Mouse (Mus musculus): ENCODE results near the gene Gfra1. TPM values are rescaled to one million over a fixed set of nuclear protein-coding genes. Genes with fewer than 3 reads are reported as not detected.
A peak's percentile ranks its signal among the peaks of the same experiment; 100 is the strongest.

The Gfra1 gene
- polyA plus RNA-seq, 1 experiment from 2014 or later, result 15.2 TPM

- no peak overlapping the region for H3K4me2 ChIP-seq
- H3K9ac ChIP-seq, result no peak overlapping the region
- no peak overlapping the region for H3K27ac ChIP-seq
- no peaks in the 10 kb centered on the region for H3K9me3 ChIP-seq (replicated peaks)
- no peak overlapping the region for H3K4me3 ChIP-seq
- H3K36me3 ChIP-seq (ENCODE audit: poor library complexity, severe bottlenecking), result no peaks in the 10 kb centered on the region
- no peaks in the 10 kb centered on the region; the same call in 1 of the 2 replicates for H3K4me1 ChIP-seq
- H3K27me3 ChIP-seq, result peaks cover 5% of the 10 kb centered on the region
- WGBS, result 53% methylated on average over 7 of the region's 7 CpGs
- ATAC-seq, result no peak
Measured at GRCm38 (mm10) chr19:58266600-58266999, 189.1 kb downstream of the Gfra1 start.

- WGBS, result 82% methylated on average over 8 of the region's 8 CpGs
- H3K27ac ChIP-seq, result no peak overlapping the region
- ATAC-seq, result no peak
- H3K27me3 ChIP-seq, result peaks cover 5% of the 10 kb centered on the region
- H3K4me3 ChIP-seq, result no peak overlapping the region
- H3K4me1 ChIP-seq, result peaks cover 19% of the 10 kb centered on the region
- H3K9me3 ChIP-seq (replicated peaks), result no peaks in the 10 kb centered on the region
- H3K4me2 ChIP-seq, result no peak overlapping the region
- H3K9ac ChIP-seq, result no peak overlapping the region
- no peaks in the 10 kb centered on the region for H3K36me3 ChIP-seq (ENCODE audit: poor library complexity, severe bottlenecking)
Measured at GRCm38 (mm10) chr19:58260934-58261333, 194.8 kb downstream of the Gfra1 start.

GRCm38 (mm10) chr19:58259250-58259649, 196.5 kb downstream of the Gfra1 start:
- no peak overlapping the region for H3K27ac ChIP-seq
- ATAC-seq, result no peak
- no peaks in the 10 kb centered on the region for H3K36me3 ChIP-seq (ENCODE audit: poor library complexity, severe bottlenecking)
- no peak overlapping the region for H3K9ac ChIP-seq
- no peaks in the 10 kb centered on the region for H3K27me3 ChIP-seq
- WGBS, result 58% methylated on average over 2 of the region's 2 CpGs
- no peaks in the 10 kb centered on the region for H3K9me3 ChIP-seq (replicated peaks)
- H3K4me1 ChIP-seq, result peaks cover 19% of the 10 kb centered on the region
- H3K4me2 ChIP-seq, result no peak overlapping the region
- H3K4me3 ChIP-seq, result no peak overlapping the region

- WGBS, result 92% methylated on average over 3 of the region's 3 CpGs
- ATAC-seq, result no peak
Measured at GRCm38 (mm10) chr19:58256485-58256884, 199.2 kb downstream of the Gfra1 start.

GRCm38 (mm10) chr19:58255394-58255793, 200.3 kb downstream of the Gfra1 start:
- H3K27ac ChIP-seq, result no peak overlapping the region
- ATAC-seq, result no peak
- no peak overlapping the region for H3K9ac ChIP-seq
- H3K36me3 ChIP-seq (ENCODE audit: poor library complexity, severe bottlenecking), result no peaks in the 10 kb centered on the region
- WGBS, result 86% methylated on average over 7 of the region's 7 CpGs
- no peak overlapping the region for H3K4me2 ChIP-seq
- peaks cover 14% of the 10 kb centered on the region for H3K27me3 ChIP-seq
- peaks cover 34% of the 10 kb centered on the region for H3K4me1 ChIP-seq
- no peaks in the 10 kb centered on the region for H3K9me3 ChIP-seq (replicated peaks)
- H3K4me3 ChIP-seq, result no peak overlapping the region

More at GRCm38 (mm10) chr19:58256485-58256884, 199.2 kb downstream of the Gfra1 start:
- H3K9me3 ChIP-seq (replicated peaks), result no peaks in the 10 kb centered on the region
- peaks cover 26% of the 10 kb centered on the region for H3K4me1 ChIP-seq
- H3K36me3 ChIP-seq (ENCODE audit: poor library complexity, severe bottlenecking), result no peaks in the 10 kb centered on the region
- H3K4me3 ChIP-seq, result no peak overlapping the region
- H3K27ac ChIP-seq, result no peak overlapping the region
- peaks cover 10% of the 10 kb centered on the region; the same call in 1 of the 2 replicates for H3K27me3 ChIP-seq
- no peak overlapping the region for H3K4me2 ChIP-seq
- no peak overlapping the region for H3K9ac ChIP-seq

- no peaks in the 10 kb centered on the region for H3K36me3 ChIP-seq (ENCODE audit: poor library complexity, severe bottlenecking)
- H3K4me1 ChIP-seq, result peaks cover 32% of the 10 kb centered on the region
- ATAC-seq, result no peak
- H3K9ac ChIP-seq, result no peak overlapping the region
- H3K27me3 ChIP-seq, result peaks cover 26% of the 10 kb centered on the region
- H3K4me3 ChIP-seq, result no peak overlapping the region
- H3K27ac ChIP-seq, result no peak overlapping the region
- no peaks in the 10 kb centered on the region for H3K9me3 ChIP-seq (replicated peaks)
- 76% methylated on average over 3 of the region's 3 CpGs for WGBS
- H3K4me2 ChIP-seq, result no peak overlapping the region
Measured at GRCm38 (mm10) chr19:58254172-58254571, 201.5 kb downstream of the Gfra1 start.

GRCm38 (mm10) chr19:58251698-58252097, 204.0 kb downstream of the Gfra1 start:
- 58% methylated on average over 4 of the region's 4 CpGs for WGBS
- Histone ChIP-seq H3K4me1 (peaks cover 28% of the 10 kb centered on the region), H3K4me2 (no peak overlapping the region), H3K27me3 (peaks cover 38% of the 10 kb centered on the region), H3K27ac (no peak overlapping the region), H3K4me3 (no peak overlapping the region), H3K36me3 (ENCODE audit: poor library complexity, severe bottlenecking) (no peaks in the 10 kb centered on the region), H3K9ac (no peak overlapping the region), H3K9me3 (replicated peaks) (no peaks in the 10 kb centered on the region)
- ATAC-seq, result no peak

- Histone ChIP-seq H3K4me3 (no peak overlapping the region), H3K27ac (0 out of 2 replicates have a peak overlapping the region, but pooled peaks have one; percentile 48), H3K36me3 (ENCODE audit: poor library complexity, severe bottlenecking) (no peaks in the 10 kb centered on the region), H3K4me1 (peaks cover 28% of the 10 kb centered on the region), H3K4me2 (no peak overlapping the region), H3K27me3 (peaks cover 44% of the 10 kb centered on the region), H3K9ac (no peak overlapping the region), H3K9me3 (replicated peaks) (no peaks in the 10 kb centered on the region)
- peak; percentile 53; the same call in 1 of the 2 replicates for ATAC-seq
- 6% methylated on average over 6 of the region's 6 CpGs for WGBS
Measured at GRCm38 (mm10) chr19:58251095-58251494, 204.6 kb downstream of the Gfra1 start.

- Histone ChIP-seq H3K4me3 (no peak overlapping the region), H3K9me3 (replicated peaks) (no peaks in the 10 kb centered on the region), H3K9ac (no peak overlapping the region), H3K4me2 (no peak overlapping the region), H3K4me1 (peaks cover 29% of the 10 kb centered on the region), H3K27ac (no peak overlapping the region), H3K36me3 (ENCODE audit: poor library complexity, severe bottlenecking) (no peaks in the 10 kb centered on the region), H3K27me3 (peaks cover 53% of the 10 kb centered on the region)
- no peak for ATAC-seq
- WGBS, result 68% methylated on average over 8 of the region's 8 CpGs
Measured at GRCm38 (mm10) chr19:58250237-58250636, 205.5 kb downstream of the Gfra1 start.

GRCm38 (mm10) chr19:58244148-58244547, 211.6 kb downstream of the Gfra1 start:
- 49% methylated on average over 4 of the region's 4 CpGs for WGBS
- Histone ChIP-seq H3K4me3 (no peak overlapping the region), H3K36me3 (ENCODE audit: poor library complexity, severe bottlenecking) (no peaks in the 10 kb centered on the region), H3K9ac (no peak overlapping the region), H3K27me3 (peaks cover 43% of the 10 kb centered on the region), H3K9me3 (replicated peaks) (no peaks in the 10 kb centered on the region), H3K4me1 (peaks cover 33% of the 10 kb centered on the region), H3K27ac (peak overlapping the region; percentile 20; the same call in 1 of the 2 replicates), H3K4me2 (no peak overlapping the region)
- ATAC-seq, result no peak

GRCm38 (mm10) chr19:58243604-58244003, 212.1 kb downstream of the Gfra1 start:
- Histone ChIP-seq H3K9ac (no peak overlapping the region), H3K4me2 (no peak overlapping the region), H3K36me3 (ENCODE audit: poor library complexity, severe bottlenecking) (no peaks in the 10 kb centered on the region), H3K27ac (no peak overlapping the region), H3K9me3 (replicated peaks) (no peaks in the 10 kb centered on the region), H3K4me1 (peaks cover 33% of the 10 kb centered on the region), H3K27me3 (peaks cover 37% of the 10 kb centered on the region), H3K4me3 (no peak overlapping the region)
- no peak for ATAC-seq
- WGBS, result 88% methylated on average over 1 of the region's 1 CpGs

GRCm38 (mm10) chr19:58238325-58238724, 217.4 kb downstream of the Gfra1 start:
- no peak for ATAC-seq
- Histone ChIP-seq H3K4me2 (no peak overlapping the region), H3K27ac (no peak overlapping the region), H3K4me1 (peaks cover 9% of the 10 kb centered on the region), H3K4me3 (no peak overlapping the region), H3K36me3 (ENCODE audit: poor library complexity, severe bottlenecking) (no peaks in the 10 kb centered on the region), H3K9me3 (replicated peaks) (no peaks in the 10 kb centered on the region), H3K9ac (no peak overlapping the region), H3K27me3 (peaks cover 20% of the 10 kb centered on the region; the same call in 1 of the 2 replicates)
- WGBS, result 81% methylated on average over 8 of the region's 8 CpGs

- H3K27ac ChIP-seq, result no peak overlapping the region
- H3K4me3 ChIP-seq, result no peak overlapping the region
- H3K36me3 ChIP-seq (ENCODE audit: poor library complexity, severe bottlenecking), result no peaks in the 10 kb centered on the region
- H3K4me2 ChIP-seq, result no peak overlapping the region
- no peak for ATAC-seq
- no peaks in the 10 kb centered on the region for H3K9me3 ChIP-seq (replicated peaks)
- H3K27me3 ChIP-seq, result peaks cover 53% of the 10 kb centered on the region
- 32% methylated on average over 9 of the region's 9 CpGs for whole genome bisulfite sequencing
- H3K9ac ChIP-seq, result no peak overlapping the region
- peaks cover 8% of the 10 kb centered on the region; the same call in 1 of the 2 replicates for H3K4me1 ChIP-seq
Measured at GRCm38 (mm10) chr19:58227725-58228124, 228.0 kb downstream of the Gfra1 start.

Measured in forebrain, embryonic 13.5 days (tissue).